Mouse (Mus musculus): ENCODE data around the gene Acsm4.

Gene Acsm4

GRCm38 (mm10) chr7:119762166-119762697, 72.4 kb downstream of the Acsm4 start:
- no peak for DNase-seq (ENCODE audit: extremely low read depth, insufficient read length, low spot score)
